Mouse (Mus musculus): ENCODE measurements around the gene 4933416C03Rik.

4933416C03Rik gene

DNA sequence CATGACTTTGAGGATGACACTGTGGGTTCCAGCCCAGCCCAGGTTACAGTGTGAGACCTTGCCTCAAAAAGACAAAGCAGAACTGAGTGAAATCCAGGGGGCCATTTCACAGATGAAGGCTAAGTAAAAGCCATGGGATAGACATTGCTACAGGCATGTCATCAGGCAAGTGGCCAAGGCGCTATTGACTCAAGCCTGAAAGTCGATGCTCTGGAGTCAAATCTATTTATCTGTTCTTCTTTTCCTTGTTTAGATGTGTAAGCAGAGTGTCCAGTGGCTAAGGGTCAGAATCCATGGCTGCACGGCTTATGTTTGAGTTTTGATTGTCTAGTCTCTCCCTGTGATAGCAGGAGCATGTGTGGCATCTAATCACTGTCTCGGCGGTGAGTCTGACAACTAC is 35.1 kb downstream of the 4933416C03Rik start:
- no peak for DNase-seq

DNA sequence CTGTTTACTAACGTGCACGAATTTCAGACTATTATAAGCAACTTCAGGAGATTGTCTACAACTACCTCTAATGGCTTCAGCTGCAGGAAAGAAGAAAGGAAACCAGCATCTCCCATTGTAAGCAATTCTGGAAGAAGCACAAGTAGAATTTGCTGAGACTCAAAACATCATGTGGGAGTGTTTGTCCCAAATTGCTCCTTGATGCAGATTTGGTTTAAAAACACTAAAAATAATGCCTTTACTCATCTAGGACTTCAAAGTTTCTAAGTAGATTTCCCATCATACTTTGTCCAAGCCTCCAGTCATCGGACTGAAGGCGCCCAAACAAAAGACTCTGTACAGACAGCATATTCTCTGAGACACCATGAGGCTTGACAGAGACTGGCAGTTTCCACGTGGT is 37.8 kb downstream of the 4933416C03Rik start:
- no peak for DNase-seq

Data from thymus, postnatal 25 days (tissue).